Mouse (Mus musculus): ENCODE results near the gene Ddah2.

Ddah2 gene

GRCm38 (mm10) chr17:35051156-35052086 is 7.4 kb upstream of the Ddah2 start:
- DNase-seq: peak; percentile 83 to 90

GRCm38 (mm10) chr17:35052271-35052798 is 6.5 kb upstream of the Ddah2 start:
- peak in 1 of 2 experiments; percentile 28 for DNase-seq

- DNase-seq: peak in 1 of 2 experiments; percentile 51
Observed at GRCm38 (mm10) chr17:35055691-35056495, 2.9 kb upstream of the Ddah2 start.

GRCm38 (mm10) chr17:35057090-35057489 is 1.7 kb upstream of the Ddah2 start:
- DNase-seq: no peak

GRCm38 (mm10) chr17:35058316-35058715 is 519 bp upstream of the Ddah2 start:
- DNase-seq: no peak

GRCm38 (mm10) chr17:35060071-35060470 is 1.2 kb downstream of the Ddah2 start:
- peak in 1 of 2 experiments; percentile 50 for DNase-seq

GRCm38 (mm10) chr17:35060737-35061297 is 2.0 kb downstream of the Ddah2 start:
- DNase-seq: peak; percentile 47 to 58

GRCm38 (mm10) chr17:35061299-35061698 is 2.5 kb downstream of the Ddah2 start:
- peak in 1 of 2 experiments; percentile 23 for DNase-seq

GRCm38 (mm10) chr17:35063466-35063865 is 4.6 kb downstream of the Ddah2 start:
- no peak for DNase-seq

- no peak for DNase-seq
Observed at GRCm38 (mm10) chr17:35064378-35064877, 5.6 kb downstream of the Ddah2 start.

- DNase-seq: peak; percentile 77 to 88
Observed at GRCm38 (mm10) chr17:35064951-35065947, 6.4 kb downstream of the Ddah2 start, which contains the start of gene Ly6g6c. Ly6g6c (plus strand) TSS chr17:35065388.

- DNase-seq: no peak
Observed at GRCm38 (mm10) chr17:35066084-35066483, 7.2 kb downstream of the Ddah2 start, which contains the start of gene Mpig6b. Mpig6b (minus strand) TSS chr17:35066184.

GRCm38 (mm10) chr17:35068213-35068914 is 9.5 kb downstream of the Ddah2 start:
- no peak for DNase-seq

GRCm38 (mm10) chr17:35070556-35071229 is 11.9 kb downstream of the Ddah2 start:
- no peak for DNase-seq

- DNase-seq: peak in 1 of 2 experiments; percentile 59
Observed at GRCm38 (mm10) chr17:35071454-35071853, 12.6 kb downstream of the Ddah2 start.

GRCm38 (mm10) chr17:35074097-35074496 is 15.3 kb downstream of the Ddah2 start:
- DNase-seq: no peak

- DNase-seq: no peak
Observed at GRCm38 (mm10) chr17:35076507-35077176, 17.8 kb downstream of the Ddah2 start, which contains the start of gene Ly6g6e. Ly6g6e (plus strand) TSS chr17:35076902.

- no peak for DNase-seq
Observed at GRCm38 (mm10) chr17:35077285-35077684, 18.4 kb downstream of the Ddah2 start.

GRCm38 (mm10) chr17:35077786-35078233 is 19.0 kb downstream of the Ddah2 start, which contains the start of gene Ly6g6d:
Ly6g6d (minus strand) TSS chr17:35078065.
- peak; percentile 73 to 87 for DNase-seq

Data from kidney, postnatal 25 days (tissue).